Mouse (Mus musculus): ENCODE measurements at regions not wholly inside any gene's neighbourhood (a gene's known extent, or its start where the extent isn't known, plus 50 kb on each side); places are given as distances from the start of the nearest gene placed in this dataset.

GRCm38 (mm10) chr1:193747426-193747960 is 377.4 kb upstream of the Camk1g start:
- no peak for TF ChIP-seq POLR2A (IDR thresholded peaks at IDR 0.05; ENCODE audit: borderline replicate concordance, low read depth, low read length)
- no peak for TF ChIP-seq CTCF (IDR thresholded peaks at IDR 0.05; ENCODE audit: low read depth, low read length)
